Mouse (Mus musculus) activated CD4-positive, CD25-positive, alpha-beta regulatory T cell (primary cell): ENCODE measurements around the gene Coro2b. TPM values are rescaled to one million over a fixed set of nuclear protein-coding genes. Genes with fewer than 3 reads are reported as not detected.

ENCODE experiments used
- polyA plus RNA-seq, 2 experiments: library from polyadenylated mRNA; unstranded; fragments of 100-300 nt; shearing (Covaris generic); gene quantifications; one replicate each; pipeline ENCODE4 v1.2.1; 2017

Coro2b gene
- 1 to 10 TPM; 2.5 to 6.6 TPM for polyA plus RNA-seq

DNA sequence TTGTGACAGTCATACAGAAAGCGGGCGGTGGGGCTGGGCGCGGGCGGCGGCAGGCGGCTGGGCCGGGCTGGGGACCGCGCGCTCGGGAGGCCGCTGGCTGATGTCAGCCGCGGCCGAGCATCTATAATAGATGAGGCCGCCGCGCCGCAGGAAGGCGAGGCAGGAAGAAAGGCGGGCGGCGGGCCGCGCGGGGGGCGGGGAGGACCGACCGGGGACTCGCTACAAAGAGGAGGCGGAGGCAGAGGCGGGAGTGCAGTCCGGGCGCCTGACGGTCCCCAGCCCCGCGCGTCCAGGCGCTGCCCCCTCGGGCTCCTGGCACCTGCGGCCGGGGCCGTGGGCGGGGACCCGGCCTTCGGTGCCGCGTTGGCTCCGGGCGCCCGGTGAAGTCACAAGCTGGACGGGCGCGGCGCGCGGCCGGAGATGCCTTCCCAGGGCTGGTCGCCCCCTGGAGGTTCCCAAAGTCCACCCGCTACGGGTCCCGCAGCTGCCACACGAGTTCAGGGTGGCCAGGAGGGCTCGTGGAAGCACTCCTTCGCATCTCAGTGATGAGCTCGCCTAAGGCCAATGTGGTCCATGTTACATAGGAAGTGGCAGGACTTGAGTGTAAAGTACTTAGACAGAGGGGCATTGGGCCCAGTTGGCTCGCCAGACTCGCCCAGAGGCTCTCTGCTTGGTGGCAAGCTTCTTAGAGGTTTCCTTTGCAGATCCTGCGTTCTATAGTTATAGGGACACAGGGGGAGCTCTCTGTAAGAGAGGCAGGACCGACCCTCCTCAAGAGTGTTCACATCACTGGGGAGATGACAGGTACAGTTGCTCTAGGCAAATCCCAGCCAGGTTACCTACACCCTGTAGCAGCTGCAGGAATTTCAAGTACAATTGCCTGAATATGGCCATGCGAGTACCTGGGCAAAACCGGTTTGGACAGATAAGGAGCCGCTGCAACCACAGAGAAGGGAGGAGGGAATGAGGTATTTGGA lies at the start of gene Coro2b:
Coro2b (minus strand) TSS at position 390 of the 977 bp plus-strand sequence.

Other genes starting within 250 kb of the Coro2b start
- gene Anp32a, start 195.8 kb downstream of the Coro2b start, polyA plus RNA-seq = 10 to 100 TPM; 75.8 to 91.1 TPM
- gene Itga11, start 140.8 kb upstream of the Coro2b start, polyA plus RNA-seq = under 1 TPM in 1 of 2 experiments, not detected in 1; 0.16 TPM